ENCODE assay signal across 23 mouse cellular contexts in genomic region chr1:71937168-71937567, GRCm38 (mm10).
A peak's percentile ranks its signal among the peaks of the same experiment; 100 is the strongest.
DNase-seq lines count a peak whose midpoint lies in the region; ATAC-seq and TF ChIP-seq lines count a peak whose summit lies in the region.
"Had no signal": no experiment of that assay in that cellular context is flagged by ENCODE, and none has a peak within 500 bp of the region (broad histone marks: within the 10 kb centered on the region; RNA-seq: fewer than 3 reads in every experiment).

No protein-coding gene starts in this region.

- H3K4me2 ChIP-seq in intestine, embryonic 15.5 days (replicated peaks) = no peak overlapping the region
- no peak overlapping the region for H3K4me2 ChIP-seq in intestine, embryonic 16.5 days (ENCODE audit: low read depth, low read length)
- H3K4me2 ChIP-seq in liver, embryonic 13.5 days = no peak overlapping the region
- H3K4me2 ChIP-seq in stomach, embryonic 14.5 days (replicated peaks; ENCODE audit: low read depth, low read length) = no peak overlapping the region
- H3K4me2 ChIP-seq: embryonic facial prominence, embryonic 12.5 days; forebrain, embryonic 12.5 days; heart, embryonic 13.5 days; hindbrain, embryonic 12.5 days had no signal

- H3K9ac ChIP-seq in intestine, embryonic 15.5 days = no peak overlapping the region
- no peak overlapping the region for H3K9ac ChIP-seq in intestine, embryonic 16.5 days (ENCODE audit: low read depth, low read length)
- no peak overlapping the region for H3K9ac ChIP-seq in liver, embryonic 13.5 days
- no peak overlapping the region for H3K9ac ChIP-seq in stomach, embryonic 14.5 days (replicated peaks; ENCODE audit: low read depth, low read length)
- H3K9ac ChIP-seq: embryonic facial prominence, embryonic 12.5 days; forebrain, embryonic 12.5 days; heart, embryonic 13.5 days; hindbrain, embryonic 12.5 days had no signal

- peaks cover 20% of the 10 kb centered on the region; the same call in 1 of the 2 replicates for H3K4me1 ChIP-seq in intestine, embryonic 15.5 days (replicated peaks)
- H3K4me1 ChIP-seq in intestine, embryonic 16.5 days (ENCODE audit: control insufficient read depth, insufficient read depth, low read length) = 0 out of 2 replicates have a peak, but pooled peaks cover 5% of the 10 kb centered on the region
- H3K4me1 ChIP-seq in embryonic fibroblast, embryonic 13.5 days (ENCODE audit: control insufficient read depth, insufficient read depth, low read length) = peaks cover 20% of the 10 kb centered on the region
- peaks cover 30% of the 10 kb centered on the region for H3K4me1 ChIP-seq in liver, embryonic 13.5 days (replicated peaks)
- peaks cover 19% of the 10 kb centered on the region for H3K4me1 ChIP-seq in stomach, embryonic 14.5 days (ENCODE audit: control insufficient read depth, insufficient read depth, low read length)
- H3K4me1 ChIP-seq: hindbrain, embryonic 12.5 days had no signal

- no peaks in the 10 kb centered on the region for H3K27me3 ChIP-seq in intestine, embryonic 15.5 days (replicated peaks)
- H3K27me3 ChIP-seq in intestine, embryonic 16.5 days (replicated peaks; ENCODE audit: control insufficient read depth, insufficient read depth, low read length) = no peaks in the 10 kb centered on the region
- H3K27me3 ChIP-seq in liver, embryonic 13.5 days = no peaks in the 10 kb centered on the region
- no peaks in the 10 kb centered on the region for H3K27me3 ChIP-seq in stomach, embryonic 14.5 days (ENCODE audit: control insufficient read depth, insufficient read depth, low read length)
- H3K27me3 ChIP-seq: CH12.LX; embryonic facial prominence, embryonic 12.5 days; forebrain, embryonic 12.5 days; heart, embryonic 13.5 days; hindbrain, embryonic 12.5 days; Patski had no signal

- 66% methylated on average over 3 of the region's 3 CpGs for WGBS in intestine, embryonic 15.5 days
- WGBS in intestine, embryonic 16.5 days = 73% methylated on average over 3 of the region's 3 CpGs
- WGBS in liver, embryonic 13.5 days (ENCODE audit: insufficient replicate concordance) = 47% methylated on average over 3 of the region's 3 CpGs
- 53% methylated on average over 3 of the region's 3 CpGs for WGBS in stomach, embryonic 14.5 days

- ATAC-seq in intestine, embryonic 15.5 days = 0 out of 2 replicates have a peak, but pooled peaks have one; percentile 17
- no peak for ATAC-seq in intestine, embryonic 16.5 days
- ATAC-seq in liver, embryonic 13.5 days (ENCODE audit: low read depth) = peak; percentile 54
- peak; percentile 63 for ATAC-seq in stomach, embryonic 14.5 days (ENCODE audit: insufficient number of reproducible peaks, insufficient read depth, low FRiP score, low read depth)
- no peak for ATAC-seq in megakaryocyte-erythroid progenitor cell, adult 5-6 weeks (replicated peaks; ENCODE audit: low FRiP score, low TSS enrichment, poor library complexity, severe bottlenecking)
- ATAC-seq: activated CD4-positive, CD25-positive, alpha-beta regulatory T cell, adult 4 months; forebrain, embryonic 16.5 days; hindbrain, postnatal 0 days; Patski had no signal

- H3K36me3 ChIP-seq in intestine, embryonic 15.5 days = no peaks in the 10 kb centered on the region
- H3K36me3 ChIP-seq in intestine, embryonic 16.5 days (ENCODE audit: control insufficient read depth, insufficient read depth, low read length) = no peaks in the 10 kb centered on the region
- H3K36me3 ChIP-seq in liver, embryonic 13.5 days = no peaks in the 10 kb centered on the region
- no peaks in the 10 kb centered on the region for H3K36me3 ChIP-seq in stomach, embryonic 14.5 days (ENCODE audit: control insufficient read depth, insufficient read depth, low read length)
- H3K36me3 ChIP-seq: embryonic facial prominence, embryonic 12.5 days; forebrain, embryonic 12.5 days; heart, embryonic 13.5 days; hindbrain, embryonic 12.5 days had no signal

- no peak for DNase-seq in liver, embryonic 13.5 days
- DNase-seq in gastrocnemius, postnatal 4 days (ENCODE audit: low spot score in 2 of 2) = no peak
- DNase-seq in urinary bladder, postnatal 36 days (ENCODE audit: low spot score in 2 of 2) = no peak
- DNase-seq: adrenal gland, postnatal 36 days; cerebellum, adult 2 months; cerebellum, postnatal 10 days; gastrocnemius, postnatal 10 days; heart, adult 2 months; heart, postnatal 36 days had no signal

- no peak overlapping the region for H3K27ac ChIP-seq in intestine, embryonic 15.5 days
- no peak overlapping the region for H3K27ac ChIP-seq in intestine, embryonic 16.5 days (ENCODE audit: low read length)
- H3K27ac ChIP-seq in embryonic fibroblast, embryonic 13.5 days (ENCODE audit: insufficient read depth, low read length) = peak overlapping the region; percentile 8; the same call in 1 of the 2 replicates
- H3K27ac ChIP-seq in liver, embryonic 13.5 days = no peak overlapping the region; the same call in 1 of the 2 replicates
- no peak overlapping the region for H3K27ac ChIP-seq in stomach, embryonic 14.5 days (ENCODE audit: low read length)
- H3K27ac ChIP-seq: embryonic facial prominence, embryonic 12.5 days; forebrain, embryonic 12.5 days; heart, adult 2 months; hindbrain, embryonic 12.5 days; hindbrain, postnatal 0 days had no signal

- no peak for TF ChIP-seq POLR2A in embryonic fibroblast, embryonic 13.5 days (IDR thresholded peaks at IDR 0.05; ENCODE audit: low read depth, low read length)

- no peak overlapping the region for H3K4me3 ChIP-seq in intestine, embryonic 15.5 days (replicated peaks)
- H3K4me3 ChIP-seq in intestine, embryonic 16.5 days (ENCODE audit: low read length) = no peak overlapping the region
- H3K4me3 ChIP-seq in embryonic fibroblast, embryonic 13.5 days (ENCODE audit: insufficient read depth, low read length) = no peak overlapping the region
- H3K4me3 ChIP-seq in liver, embryonic 13.5 days (replicated peaks) = no peak overlapping the region
- H3K4me3 ChIP-seq in stomach, embryonic 14.5 days (ENCODE audit: low read depth, low read length) = no peak overlapping the region
- H3K4me3 ChIP-seq: embryonic facial prominence, embryonic 12.5 days; forebrain, embryonic 12.5 days; heart, adult 2 months; heart, embryonic 13.5 days; hindbrain, embryonic 12.5 days had no signal

- H3K9me3 ChIP-seq in intestine, embryonic 15.5 days = no peaks in the 10 kb centered on the region
- H3K9me3 ChIP-seq in intestine, embryonic 16.5 days (ENCODE audit: control insufficient read depth, low read length) = no peaks in the 10 kb centered on the region
- no peaks in the 10 kb centered on the region for H3K9me3 ChIP-seq in liver, embryonic 13.5 days (replicated peaks)
- H3K9me3 ChIP-seq in stomach, embryonic 14.5 days (ENCODE audit: control insufficient read depth, low read depth, low read length) = no peaks in the 10 kb centered on the region
- H3K9me3 ChIP-seq: embryonic facial prominence, embryonic 12.5 days; forebrain, embryonic 12.5 days; heart, embryonic 13.5 days; hindbrain, embryonic 12.5 days had no signal

- TF ChIP-seq CTCF in embryonic fibroblast, embryonic 13.5 days (IDR thresholded peaks at IDR 0.05; ENCODE audit: borderline replicate concordance, insufficient read depth, low read length) = no peak

Comparison
In these comparisons a context has a peak if more than half of its experiments do, and no peak if none do; other contexts are left out.
1. ATAC-seq: peak in intestine, embryonic 15.5 days (single experiment), liver, embryonic 13.5 days (single experiment) and stomach, embryonic 14.5 days (single experiment); none in intestine, embryonic 16.5 days (single experiment) and megakaryocyte-erythroid progenitor cell, adult 5-6 weeks (single experiment).